Mouse (Mus musculus) kidney, adult 2 months (tissue): ENCODE results near the gene Mecr. TPM values are rescaled to one million over a fixed set of nuclear protein-coding genes. Genes with fewer than 3 reads are reported as not detected.

Source experiments
- DNase-seq: peaks from one replicate; pipeline ENCODE4 v3.0.0; 2021
- H3K27ac ChIP-seq: fragments of 200-500 bp; 2 replicates; pipeline ENCODE4 v1.5.1; 2012; ENCODE audit warnings: low read depth, low read length, control low read depth, inconsistent platforms; ENCODE audit not compliant: insufficient read depth
- H3K27me3 ChIP-seq: fragments of 200-500 bp; replicated peaks from 2 replicates; pipeline ENCODE4 v1.6.1; 2012; ENCODE audit warnings: mild to moderate bottlenecking, moderate library complexity, low read length, inconsistent platforms; ENCODE audit not compliant: control insufficient read depth, insufficient read depth
- H3K36me3 ChIP-seq: fragments of 200-500 bp; 2 replicates; pipeline ENCODE4 v1.6.1; 2012; ENCODE audit warnings: mild to moderate bottlenecking, moderate library complexity, low read length, inconsistent platforms; ENCODE audit not compliant: control insufficient read depth, insufficient read depth
- H3K4me1 ChIP-seq: fragments of 200-500 bp; 2 replicates; pipeline ENCODE4 v1.6.1; 2011; ENCODE audit warnings: low read length; ENCODE audit not compliant: control insufficient read depth, insufficient read depth
- H3K4me3 ChIP-seq: fragments of 200-500 bp; 2 replicates; pipeline ENCODE4 v1.5.1; 2011; ENCODE audit warnings: mild to moderate bottlenecking, low read depth, low read length, control low read depth; ENCODE audit not compliant: insufficient read depth
- CTCF ChIP-seq: fragments of 200-500 bp; conservative IDR thresholded peaks from 2 replicates; pipeline ENCODE4 v1.5.1; 2011; ENCODE audit warnings: low read depth, mild to moderate bottlenecking, control low read depth, low read length, moderate library complexity, mixed read lengths; ENCODE audit not compliant: insufficient read depth, insufficient read length
- POLR2A ChIP-seq: fragments of 200-500 bp; IDR thresholded peaks from one replicate; pipeline ENCODE4 v1.6.1; 2011; ENCODE audit warnings: low read depth, low read length, control low read depth
- WGBS: fragments of 180-500 bp; shearing (Covaris S2); methylation state at CpG from one replicate; pipeline ENCODE4 v1.1.7; 2018; 5-methylcytosine and 5-hydroxymethylcytosine counted together
- polyA plus RNA-seq: library from polyadenylated mRNA; depleted of rRNA; stranded (reverse); fragments of >200 nt; gene quantifications from 2 replicates; pipeline ENCODE4 v1.2.3, GENCODE M21; 2012

Mecr gene
- polyA plus RNA-seq, 1 experiment = 64.5 TPM

GRCm38 (mm10) chr4:131824939-131825338 is 18.3 kb upstream of the Mecr start:
- H3K4me3 ChIP-seq = no peak overlapping the region
- H3K4me1 ChIP-seq = no peaks in the 10 kb centered on the region; the same call in 1 of the 2 replicates
- no peaks in the 10 kb centered on the region for H3K36me3 ChIP-seq
- H3K27ac ChIP-seq = no peak overlapping the region
- no peak for DNase-seq
- no peak for TF ChIP-seq CTCF
- TF ChIP-seq POLR2A = no peak
- 74% methylated on average over 3 of the region's 3 CpGs for WGBS
- H3K27me3 ChIP-seq = no peaks in the 10 kb centered on the region

GRCm38 (mm10) chr4:131825830-131826229 is 17.4 kb upstream of the Mecr start:
- Histone ChIP-seq H3K27ac (no peak overlapping the region), H3K4me3 (no peak overlapping the region), H3K27me3 (no peaks in the 10 kb centered on the region), H3K4me1 (no peaks in the 10 kb centered on the region; the same call in 1 of the 2 replicates), H3K36me3 (no peaks in the 10 kb centered on the region)
- WGBS = 49% methylated on average over 8 of the region's 8 CpGs
- DNase-seq = peak; percentile 45
- TF ChIP-seq POLR2A = no peak
- TF ChIP-seq CTCF = peak; percentile 69

- no peaks in the 10 kb centered on the region; the same call in 1 of the 2 replicates for H3K4me1 ChIP-seq
- WGBS = 43% methylated on average over 6 of the region's 6 CpGs
- H3K27ac ChIP-seq = no peak overlapping the region
- no peaks in the 10 kb centered on the region for H3K27me3 ChIP-seq
- no peaks in the 10 kb centered on the region for H3K36me3 ChIP-seq
- TF ChIP-seq CTCF (no peak), POLR2A (no peak)
- peak; percentile 62 for DNase-seq
- H3K4me3 ChIP-seq = no peak overlapping the region
Measured at GRCm38 (mm10) chr4:131826905-131827304, 16.4 kb upstream of the Mecr start.

GRCm38 (mm10) chr4:131829123-131829522 is 14.1 kb upstream of the Mecr start:
- Histone ChIP-seq H3K4me1 (no peaks in the 10 kb centered on the region; the same call in 1 of the 2 replicates), H3K27ac (no peak overlapping the region), H3K4me3 (no peak overlapping the region), H3K36me3 (no peaks in the 10 kb centered on the region), H3K27me3 (no peaks in the 10 kb centered on the region)
- TF ChIP-seq CTCF = no peak
- TF ChIP-seq POLR2A = no peak
- 76% methylated on average over 8 of the region's 8 CpGs for whole genome bisulfite sequencing
- DNase-seq = no peak

GRCm38 (mm10) chr4:131831546-131832045 is 11.7 kb upstream of the Mecr start:
- Histone ChIP-seq H3K4me3 (no peak overlapping the region), H3K36me3 (no peaks in the 10 kb centered on the region), H3K27me3 (no peaks in the 10 kb centered on the region), H3K27ac (no peak overlapping the region), H3K4me1 (peaks cover 2% of the 10 kb centered on the region)
- TF ChIP-seq CTCF = no peak
- 75% methylated on average over 5 of the region's 5 CpGs for WGBS
- no peak for DNase-seq

- WGBS = 67% methylated on average over 3 of the region's 3 CpGs
- Histone ChIP-seq H3K36me3 (no peaks in the 10 kb centered on the region), H3K4me3 (no peak overlapping the region), H3K27ac (no peak overlapping the region), H3K4me1 (peaks cover 8% of the 10 kb centered on the region), H3K27me3 (no peaks in the 10 kb centered on the region)
- TF ChIP-seq CTCF (no peak), POLR2A (no peak)
- DNase-seq = no peak
Measured at GRCm38 (mm10) chr4:131832759-131833407, 10.4 kb upstream of the Mecr start.

- WGBS = 28% methylated on average over 9 of the region's 9 CpGs
- DNase-seq = peak; percentile 73
Measured at GRCm38 (mm10) chr4:131833971-131834609, 9.2 kb upstream of the Mecr start.

More at GRCm38 (mm10) chr4:131833971-131834609, 9.2 kb upstream of the Mecr start:
- H3K27me3 ChIP-seq = no peaks in the 10 kb centered on the region
- TF ChIP-seq CTCF = peak; percentile 38; the same call in 1 of the 2 replicates
- TF ChIP-seq POLR2A = no peak
- H3K4me1 ChIP-seq = peaks cover 8% of the 10 kb centered on the region
- H3K27ac ChIP-seq = no peak overlapping the region
- no peak overlapping the region for H3K4me3 ChIP-seq
- no peaks in the 10 kb centered on the region for H3K36me3 ChIP-seq
